Mouse (Mus musculus) ES-E14 (cell line): ENCODE measurements around the gene Prkcz. TPM values are rescaled to one million over a fixed set of nuclear protein-coding genes. Genes with fewer than 3 reads are reported as not detected.

Source experiments
- DNase-seq: peaks from one replicate; pipeline ENCODE4 v3.0.0-alpha.2; 2013; ENCODE audit warnings: low read depth, low spot score
- H3K27ac ChIP-seq: 2 replicates; pipeline ENCODE4 v1.5.1; 2012; ENCODE audit warnings: low read depth, mild to moderate bottlenecking, low read length, moderate library complexity, mixed read lengths; ENCODE audit not compliant: poor library complexity, insufficient read depth, severe bottlenecking
- H3K36me3 ChIP-seq: 2 replicates; pipeline ENCODE4 v1.6.1; 2012; ENCODE audit warnings: mild to moderate bottlenecking, low read length, moderate library complexity, mixed read lengths; ENCODE audit not compliant: control insufficient read depth, poor library complexity, insufficient read depth, severe bottlenecking
- H3K4me1 ChIP-seq, 2 experiments: fragments of 150-350 bp in 1 of 2; sonication (generic) in 1 of 2; 2 replicates each; pipeline ENCODE4 v1.6.1; 2012; ENCODE audit warnings: low read length in 2 of 2, mild to moderate bottlenecking in 1 of 2, mixed read lengths in 1 of 2; ENCODE audit not compliant: control insufficient read depth in 2 of 2, insufficient read depth in 2 of 2, poor library complexity in 1 of 2
- H3K4me3 ChIP-seq, 2 experiments: fragments of 150-350 bp in 1 of 2; sonication (generic) in 1 of 2; 2 replicates each; pipeline ENCODE4 v1.5.1; 2012; ENCODE audit warnings: low read length in 2 of 2, low read depth in 1 of 2, mild to moderate bottlenecking in 1 of 2, mixed read lengths in 1 of 2; ENCODE audit not compliant: insufficient read depth in 1 of 2, poor library complexity in 1 of 2, severe bottlenecking in 1 of 2
- H3K9ac ChIP-seq: 2 replicates; pipeline ENCODE4 v1.6.1; 2012; ENCODE audit warnings: low read depth, mild to moderate bottlenecking, low read length, mixed read lengths; ENCODE audit not compliant: poor library complexity, insufficient read depth, severe bottlenecking
- H3K9me3 ChIP-seq: fragments of 150-350 bp; sonication (generic); 2 replicates; pipeline ENCODE4 v1.6.1; 2012; ENCODE audit warnings: low read depth, mild to moderate bottlenecking, low read length; ENCODE audit not compliant: control insufficient read depth, insufficient read depth
- CHD2 ChIP-seq: IDR thresholded peaks from 2 replicates; pipeline ENCODE4 v1.6.1; 2014; ENCODE audit warnings: mild to moderate bottlenecking, low read depth, low read length, inconsistent platforms
- HCFC1 ChIP-seq: IDR thresholded peaks from 2 replicates; pipeline ENCODE4 v1.6.1; 2012; ENCODE audit warnings: low read length, inconsistent platforms, borderline replicate concordance; ENCODE audit not compliant: insufficient read depth
- MAFK ChIP-seq: IDR thresholded peaks from 2 replicates; pipeline ENCODE4 v1.6.1; 2014; ENCODE audit warnings: mild to moderate bottlenecking, low read depth, low read length, inconsistent platforms; ENCODE audit not compliant: insufficient read depth
- ZC3H11A ChIP-seq: IDR thresholded peaks from 2 replicates; pipeline ENCODE4 v1.6.1; 2012; ENCODE audit warnings: low read depth, mild to moderate bottlenecking, inconsistent platforms, low read length, borderline replicate concordance
- ZNF384 ChIP-seq: IDR thresholded peaks from 2 replicates; pipeline ENCODE4 v1.6.1; 2012; ENCODE audit warnings: low read depth, low read length, inconsistent platforms
- in situ Hi-C, 2 experiments: fragments of 600-800 bp; cut with MboI; formaldehyde crosslinking; loops; one replicate each; pipeline ENCODE4 v1.15.1; 2025; ENCODE audit warnings: low sequenced_read_pairs in 2 of 2, inconsistent platforms in 1 of 2; ENCODE audit not compliant: unreplicated experiment in 2 of 2
- total RNA-seq: library from RNA; depleted of rRNA; stranded (reverse); fragments of 300-350 nt; gene quantifications from 2 replicates; pipeline ENCODE4 v1.2.3, GENCODE M21; 2012; rRNA removed

The Prkcz gene
- total RNA-seq: 17.0 and 19.5 TPM in 2 replicates

GRCm38 (mm10) chr4:155361303-155361791 lies at the start of gene Prkcz:
Prkcz (minus strand) TSS chr4:155361361.
- peak; percentile 91 for DNase-seq
- in situ Hi-C loops: no loop called here
- Histone ChIP-seq H3K4me1 (peaks cover 0 to 17% of the 10 kb centered on the region in 2 experiments; a peak in 2 of 4 replicates), H3K4me3 (peak within 1 kb of the TSS; percentile 84 to 93), H3K27ac (peak within 1 kb of the TSS; percentile 1; the same call in 1 of the 2 replicates), H3K9me3 (no peaks in the 10 kb centered on the region), H3K36me3 (peaks cover 4% of the 10 kb centered on the region; the same call in 1 of the 2 replicates), H3K9ac (peak within 1 kb of the TSS; percentile 77)
- no peak for TF ChIP-seq ZNF384
- TF ChIP-seq CHD2: peak; percentile 88

GRCm38 (mm10) chr4:155409058-155409776 lies 48.1 kb upstream of the Prkcz start, which contains the start of gene Cfap74:
Cfap74 (plus strand) TSS chr4:155409190.
- Histone ChIP-seq H3K9ac (peak within 1 kb of the TSS; percentile 63), H3K9me3 (no peaks in the 10 kb centered on the region), H3K4me3 (peak within 1 kb of the TSS; percentile 67 to 69), H3K27ac (no peak within 1 kb of the TSS), H3K4me1 (peaks cover 0 to 3% of the 10 kb centered on the region in 2 experiments; a peak in 1 of 4 replicates), H3K36me3 (no peaks in the 10 kb centered on the region)
- in situ Hi-C loops: no loop called here
- no peak for TF ChIP-seq CHD2
- no peak for TF ChIP-seq ZC3H11A
- no peak for TF ChIP-seq ZNF384
- TF ChIP-seq HCFC1: no peak
- TF ChIP-seq MAFK: no peak
- DNase-seq: peak; percentile 87

GRCm38 (mm10) chr4:155408695-155409057 lies 47.5 kb upstream of the Prkcz start:
- Histone ChIP-seq H3K4me1 (peaks cover 0 to 3% of the 10 kb centered on the region in 2 experiments; a peak in 1 of 4 replicates), H3K9me3 (no peaks in the 10 kb centered on the region), H3K27ac (no peak overlapping the region), H3K9ac (peak overlapping the region; percentile 24; the same call in 1 of the 2 replicates), H3K36me3 (no peaks in the 10 kb centered on the region), H3K4me3 (peak overlapping the region; percentile 67 to 69; a peak in 3 of 4 replicates)
- DNase-seq: no peak
- in situ Hi-C loops: no loop called here
- TF ChIP-seq MAFK (no peak), HCFC1 (no peak), ZC3H11A (no peak), CHD2 (no peak), ZNF384 (no peak)

- H3K9ac ChIP-seq: no peak overlapping the region
- no peaks in the 10 kb centered on the region for H3K9me3 ChIP-seq
- H3K27ac ChIP-seq: no peak overlapping the region
- H3K36me3 ChIP-seq: no peaks in the 10 kb centered on the region
- DNase-seq: no peak
- H3K4me3 ChIP-seq: no peak overlapping the region
- in situ Hi-C loops: no loop called here
- peaks cover 0 to 3% of the 10 kb centered on the region in 2 experiments; a peak in 1 of 4 replicates for H3K4me1 ChIP-seq
- TF ChIP-seq ZC3H11A: no peak
- no peak for TF ChIP-seq MAFK
- TF ChIP-seq CHD2: no peak
- no peak for TF ChIP-seq HCFC1
- no peak for TF ChIP-seq ZNF384
Observed at GRCm38 (mm10) chr4:155402489-155402888, 41.3 kb upstream of the Prkcz start.
